Mouse (Mus musculus): ENCODE data around the gene 1700030K09Rik. TPM values are rescaled to one million over a fixed set of nuclear protein-coding genes. Genes with fewer than 3 reads are reported as not detected.

The 1700030K09Rik gene
- polyA plus RNA-seq, 1 experiment from 2014 or later = 9.8 TPM

GRCm38 (mm10) chr8:72485456-72486199 lies 41.9 kb downstream of the 1700030K09Rik start:
- ATAC-seq (replicated peaks; ENCODE audit: extremely low read depth, insufficient read depth, low FRiP score) = no peak
- WGBS = 75% methylated on average over 6 of the region's 6 CpGs
- H3K27ac ChIP-seq (ENCODE audit: low read length) = no peak overlapping the region

DNA sequence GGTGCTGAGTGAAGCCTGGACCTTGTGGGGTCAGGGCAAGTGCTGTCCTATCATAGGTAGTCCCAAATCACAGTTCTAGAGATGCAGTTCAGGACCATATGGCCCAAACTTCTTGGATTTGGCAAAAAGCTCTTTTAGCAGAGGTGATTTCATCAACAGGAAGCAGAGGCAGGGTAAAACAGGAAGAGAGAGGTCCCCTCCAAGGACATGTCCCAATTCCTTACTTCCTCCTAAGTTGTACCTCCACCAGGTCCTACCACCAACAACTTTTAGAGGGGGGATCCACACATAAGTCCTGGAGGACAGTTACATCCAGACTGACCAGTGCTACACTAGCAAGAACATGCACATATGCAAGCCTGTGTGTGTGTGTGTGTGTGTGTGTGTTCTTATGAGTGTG lies 43.3 kb downstream of the 1700030K09Rik start:
- no peaks in the 10 kb centered on the region for H3K9me3 ChIP-seq (replicated peaks; ENCODE audit: control insufficient read depth, low read length)
- H3K27ac ChIP-seq (ENCODE audit: low read length) = no peak overlapping the region
- no peak overlapping the region for H3K4me3 ChIP-seq (ENCODE audit: low read length)
- no peak overlapping the region for H3K9ac ChIP-seq (ENCODE audit: low read length)
- no peaks in the 10 kb centered on the region for H3K27me3 ChIP-seq (ENCODE audit: control insufficient read depth, insufficient read depth, low read length)
- peaks cover 11% of the 10 kb centered on the region for H3K4me1 ChIP-seq (ENCODE audit: control insufficient read depth, insufficient read depth, low read length)
- H3K36me3 ChIP-seq (ENCODE audit: control insufficient read depth, insufficient read depth) = peaks cover 30% of the 10 kb centered on the region
- no peak overlapping the region for H3K4me2 ChIP-seq (ENCODE audit: low read depth, low read length)
- ATAC-seq (replicated peaks; ENCODE audit: extremely low read depth, insufficient read depth, low FRiP score) = no peak

More at GRCm38 (mm10) chr8:72485456-72486199, 41.9 kb downstream of the 1700030K09Rik start:
- H3K4me1 ChIP-seq (ENCODE audit: control insufficient read depth, insufficient read depth, low read length) = no peaks in the 10 kb centered on the region
- H3K9me3 ChIP-seq (replicated peaks; ENCODE audit: control insufficient read depth, low read length) = no peaks in the 10 kb centered on the region
- H3K9ac ChIP-seq (ENCODE audit: low read length) = no peak overlapping the region
- no peak overlapping the region for H3K4me3 ChIP-seq (ENCODE audit: low read length)
- peaks cover 30% of the 10 kb centered on the region for H3K36me3 ChIP-seq (ENCODE audit: control insufficient read depth, insufficient read depth)
- no peaks in the 10 kb centered on the region for H3K27me3 ChIP-seq (ENCODE audit: control insufficient read depth, insufficient read depth, low read length)
- no peak overlapping the region for H3K4me2 ChIP-seq (ENCODE audit: low read depth, low read length)

DNA sequence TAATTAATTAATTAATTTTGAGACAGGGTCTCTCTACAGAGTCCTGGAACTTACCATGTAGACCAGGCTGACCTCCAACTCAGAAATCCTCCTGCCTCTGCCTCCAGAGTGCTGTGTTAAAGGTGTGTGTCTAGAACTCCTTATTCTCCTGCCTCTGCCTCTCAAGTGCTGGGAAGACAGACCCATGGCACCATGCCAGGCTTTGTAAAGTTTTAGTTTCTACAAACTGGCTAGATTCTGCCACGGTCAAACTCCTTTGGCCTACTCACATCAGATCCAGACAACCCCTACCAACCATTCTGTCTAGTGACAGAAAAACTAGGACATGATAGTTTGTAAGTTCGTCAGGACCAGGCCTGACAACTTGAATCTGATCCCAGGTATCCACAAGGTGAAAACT lies 47.3 kb downstream of the 1700030K09Rik start:
- Histone ChIP-seq H3K4me1 (ENCODE audit: control insufficient read depth, insufficient read depth, low read length) (peaks cover 18% of the 10 kb centered on the region), H3K9me3 (replicated peaks; ENCODE audit: control insufficient read depth, low read length) (no peaks in the 10 kb centered on the region), H3K4me2 (ENCODE audit: low read depth, low read length) (peak overlapping the region; percentile 97), H3K27ac (ENCODE audit: low read length) (no peak overlapping the region), H3K27me3 (ENCODE audit: control insufficient read depth, insufficient read depth, low read length) (no peaks in the 10 kb centered on the region), H3K9ac (ENCODE audit: low read length) (0 out of 2 replicates have a peak overlapping the region, but pooled peaks have one; percentile 4), H3K36me3 (ENCODE audit: control insufficient read depth, insufficient read depth) (peaks cover 23% of the 10 kb centered on the region), H3K4me3 (ENCODE audit: low read length) (no peak overlapping the region; the same call in 1 of the 2 replicates)
- no peak for ATAC-seq (replicated peaks; ENCODE audit: extremely low read depth, insufficient read depth, low FRiP score)
- 83% methylated on average over 2 of the region's 2 CpGs for WGBS

DNA sequence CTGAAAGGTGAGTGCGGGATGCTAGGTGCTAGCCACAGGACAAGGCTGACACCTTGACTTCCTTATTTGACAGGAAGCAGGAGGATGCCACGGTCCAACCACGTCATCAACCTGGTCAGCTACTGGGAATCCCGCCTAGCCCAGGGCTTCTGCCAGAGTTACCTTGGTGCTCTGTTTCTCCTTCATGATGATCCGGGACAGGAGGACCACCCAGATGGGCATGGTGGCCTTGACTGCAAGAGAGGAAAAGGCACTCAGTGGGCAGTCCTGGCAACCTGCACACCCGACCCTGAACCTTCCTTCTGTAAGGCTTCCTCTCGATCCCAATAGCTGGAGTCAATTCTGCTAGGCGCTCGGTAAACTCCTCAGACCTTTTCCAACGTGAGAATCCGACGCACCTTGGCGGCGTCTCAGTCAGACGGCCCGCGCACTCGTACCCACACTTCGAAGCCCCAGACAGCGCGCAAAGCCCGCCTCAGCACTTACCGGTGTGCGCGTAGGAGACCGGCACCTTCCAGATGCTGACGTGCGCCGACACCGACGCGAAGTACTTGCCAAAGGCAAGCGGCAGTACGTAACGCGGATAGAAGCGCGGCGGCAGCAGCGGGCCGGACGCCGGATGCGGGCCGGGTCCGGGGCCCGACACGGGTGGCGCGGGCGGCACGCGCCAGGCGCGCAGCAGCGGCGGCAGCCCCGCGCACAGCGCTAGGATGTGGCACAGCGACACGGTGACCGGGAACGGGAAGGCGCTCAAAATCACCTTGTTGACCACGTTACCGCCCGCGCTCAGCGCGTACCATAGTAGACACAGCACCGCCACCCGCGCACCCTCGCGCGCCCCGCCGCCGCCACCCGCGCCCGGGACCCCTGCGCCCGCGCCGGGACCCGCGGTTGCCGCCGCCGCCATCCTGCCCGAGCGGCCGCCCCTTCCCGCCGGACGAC lies 48.3 kb downstream of the 1700030K09Rik start, which contains the start of gene Slc35e1:
Gene Slc35e1 (minus strand): TSS at position 935 of the 942 bp plus-strand sequence.
- H3K36me3 ChIP-seq (ENCODE audit: control insufficient read depth, insufficient read depth) = peaks cover 30% of the 10 kb centered on the region
- peak; percentile 10 for ATAC-seq (replicated peaks; ENCODE audit: extremely low read depth, insufficient read depth, low FRiP score)
- H3K4me1 ChIP-seq (ENCODE audit: control insufficient read depth, insufficient read depth, low read length) = peaks cover 18% of the 10 kb centered on the region
- H3K27ac ChIP-seq (ENCODE audit: low read length) = peak within 1 kb of the TSS; percentile 79
- peak within 1 kb of the TSS; percentile 92 for H3K9ac ChIP-seq (ENCODE audit: low read length)
- WGBS = under 1% methylated on average over 83 of the region's 98 CpGs
- no peaks in the 10 kb centered on the region for H3K27me3 ChIP-seq (ENCODE audit: control insufficient read depth, insufficient read depth, low read length)
- no peaks in the 10 kb centered on the region for H3K9me3 ChIP-seq (replicated peaks; ENCODE audit: control insufficient read depth, low read length)
- peak within 1 kb of the TSS; percentile 97 for H3K4me2 ChIP-seq (ENCODE audit: low read depth, low read length)
- H3K4me3 ChIP-seq (ENCODE audit: low read length) = peak within 1 kb of the TSS; percentile 94

GRCm38 (mm10) chr8:72492622-72493081 lies 49.0 kb downstream of the 1700030K09Rik start:
- under 1% methylated on average over 54 of the region's 56 CpGs for WGBS
- Histone ChIP-seq H3K4me1 (ENCODE audit: control insufficient read depth, insufficient read depth, low read length) (peaks cover 18% of the 10 kb centered on the region), H3K4me2 (ENCODE audit: low read depth, low read length) (peak overlapping the region; percentile 86), H3K27me3 (ENCODE audit: control insufficient read depth, insufficient read depth, low read length) (no peaks in the 10 kb centered on the region), H3K36me3 (ENCODE audit: control insufficient read depth, insufficient read depth) (peaks cover 27% of the 10 kb centered on the region), H3K27ac (ENCODE audit: low read length) (peak overlapping the region; percentile 79), H3K9ac (ENCODE audit: low read length) (peak overlapping the region; percentile 92), H3K4me3 (ENCODE audit: low read length) (peak overlapping the region; percentile 94), H3K9me3 (replicated peaks; ENCODE audit: control insufficient read depth, low read length) (no peaks in the 10 kb centered on the region)
- peak; percentile 98 for ATAC-seq (replicated peaks; ENCODE audit: extremely low read depth, insufficient read depth, low FRiP score)

- peak overlapping the region; percentile 72 for H3K9ac ChIP-seq (ENCODE audit: low read length)
- H3K9me3 ChIP-seq (replicated peaks; ENCODE audit: control insufficient read depth, low read length) = no peaks in the 10 kb centered on the region
- H3K36me3 ChIP-seq (ENCODE audit: control insufficient read depth, insufficient read depth) = peaks cover 23% of the 10 kb centered on the region
- H3K4me3 ChIP-seq (ENCODE audit: low read length) = peak overlapping the region; percentile 94
- 13% methylated on average over 8 of the region's 8 CpGs for WGBS
- no peaks in the 10 kb centered on the region for H3K27me3 ChIP-seq (ENCODE audit: control insufficient read depth, insufficient read depth, low read length)
- peak overlapping the region; percentile 86 for H3K4me2 ChIP-seq (ENCODE audit: low read depth, low read length)
- no peak for ATAC-seq (replicated peaks; ENCODE audit: extremely low read depth, insufficient read depth, low FRiP score)
- H3K4me1 ChIP-seq (ENCODE audit: control insufficient read depth, insufficient read depth, low read length) = peaks cover 18% of the 10 kb centered on the region
- peak overlapping the region; percentile 65 for H3K27ac ChIP-seq (ENCODE audit: low read length)
These were observed 49.7 kb downstream of the 1700030K09Rik start for GRCm38 (mm10) chr8:72493381-72493780.

DNA sequence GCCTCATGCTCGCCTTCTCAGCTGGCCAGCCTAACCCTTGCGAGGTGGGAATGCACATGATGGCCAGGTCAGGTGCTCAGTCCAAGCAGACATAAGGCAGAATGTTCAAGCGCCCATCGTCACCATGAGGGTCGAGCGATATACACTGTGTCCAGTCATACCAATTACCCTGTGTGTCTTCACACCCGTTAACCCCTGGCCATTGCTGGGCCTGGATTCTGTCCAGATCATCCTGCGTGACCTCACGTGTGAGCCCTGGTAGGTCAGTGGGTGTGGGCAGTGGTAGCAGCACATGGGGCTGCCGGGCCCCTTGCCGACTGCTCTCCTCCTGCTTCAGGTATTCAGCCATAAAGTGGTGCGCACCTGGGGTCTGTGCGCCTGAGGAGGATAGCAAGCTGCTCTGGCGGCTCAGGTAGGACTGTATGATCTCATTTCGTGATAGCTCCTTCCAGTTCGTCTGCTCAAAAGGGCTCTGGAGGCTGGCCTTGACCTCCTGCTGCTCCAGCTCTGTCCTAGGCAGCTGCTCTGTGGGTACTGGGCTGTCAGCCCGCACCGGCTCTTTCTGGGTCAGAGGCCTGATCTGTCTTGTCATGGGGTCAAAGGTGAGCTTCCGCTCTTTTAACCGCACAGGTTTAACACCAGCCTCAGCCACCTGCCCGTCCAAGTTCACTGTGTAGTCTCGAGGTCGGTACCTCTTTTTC lies 51.9 kb downstream of the 1700030K09Rik start:
- H3K9ac ChIP-seq (ENCODE audit: low read length) = no peak overlapping the region
- H3K27me3 ChIP-seq (ENCODE audit: control insufficient read depth, insufficient read depth, low read length) = no peaks in the 10 kb centered on the region
- H3K27ac ChIP-seq (ENCODE audit: low read length) = no peak overlapping the region
- 88% methylated on average over 23 of the region's 23 CpGs for WGBS
- no peak overlapping the region for H3K4me2 ChIP-seq (ENCODE audit: low read depth, low read length)
- peaks cover 18% of the 10 kb centered on the region for H3K36me3 ChIP-seq (ENCODE audit: control insufficient read depth, insufficient read depth)
- H3K9me3 ChIP-seq (replicated peaks; ENCODE audit: control insufficient read depth, low read length) = no peaks in the 10 kb centered on the region
- ATAC-seq (replicated peaks; ENCODE audit: extremely low read depth, insufficient read depth, low FRiP score) = no peak
- H3K4me3 ChIP-seq (ENCODE audit: low read length) = no peak overlapping the region
- peaks cover 35% of the 10 kb centered on the region for H3K4me1 ChIP-seq (ENCODE audit: control insufficient read depth, insufficient read depth, low read length)

DNA sequence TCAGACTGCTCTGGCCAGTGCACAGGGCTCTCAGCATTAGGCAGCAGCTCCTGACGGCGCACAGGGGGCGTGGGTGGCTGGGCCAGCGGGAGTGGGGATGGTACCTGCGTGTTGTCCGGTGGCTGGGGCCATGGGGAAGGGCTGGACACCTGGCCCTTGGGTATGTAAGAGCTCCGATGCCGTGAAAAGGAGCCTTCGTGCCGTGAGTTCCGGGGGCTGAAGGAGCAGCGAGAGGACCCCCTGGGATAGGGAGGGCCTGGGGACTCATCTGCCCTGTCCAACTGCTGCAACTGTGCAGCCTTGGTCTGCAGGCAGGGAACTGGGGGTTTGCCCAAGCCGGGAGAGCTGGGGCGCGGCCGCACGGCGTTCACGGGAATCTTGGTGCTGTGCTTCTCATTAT lies 52.5 kb downstream of the 1700030K09Rik start:
- H3K9ac ChIP-seq (ENCODE audit: low read length) = no peak overlapping the region
- no peaks in the 10 kb centered on the region for H3K9me3 ChIP-seq (replicated peaks; ENCODE audit: control insufficient read depth, low read length)
- H3K4me3 ChIP-seq (ENCODE audit: low read length) = no peak overlapping the region
- no peaks in the 10 kb centered on the region for H3K27me3 ChIP-seq (ENCODE audit: control insufficient read depth, insufficient read depth, low read length)
- H3K4me2 ChIP-seq (ENCODE audit: low read depth, low read length) = no peak overlapping the region
- H3K27ac ChIP-seq (ENCODE audit: low read length) = no peak overlapping the region
- WGBS = 91% methylated on average over 19 of the region's 19 CpGs
- H3K4me1 ChIP-seq (ENCODE audit: control insufficient read depth, insufficient read depth, low read length) = peaks cover 33% of the 10 kb centered on the region
- H3K36me3 ChIP-seq (ENCODE audit: control insufficient read depth, insufficient read depth) = peaks cover 18% of the 10 kb centered on the region
- no peak for ATAC-seq (replicated peaks; ENCODE audit: extremely low read depth, insufficient read depth, low FRiP score)

Measured in heart, embryonic 16.5 days (tissue).